8 mouse cellular contexts compared by ENCODE assay signal in genomic region chr17:88954011-88954410, GRCm38 (mm10).
A peak's percentile ranks its signal among the peaks of the same experiment; 100 is the strongest.
DNase-seq lines count a peak whose midpoint lies in the region; ATAC-seq and TF ChIP-seq lines count a peak whose summit lies in the region.

No protein-coding gene starts in this region.

- no peaks in the 10 kb centered on the region for H3K36me3 ChIP-seq in ES-E14 (ENCODE audit: control insufficient read depth, insufficient read depth, low read length, poor library complexity, severe bottlenecking)
- no peaks in the 10 kb centered on the region for H3K36me3 ChIP-seq in midbrain, embryonic 14.5 days (ENCODE audit: control insufficient read depth, insufficient read depth, low read length)

- H3K4me2 ChIP-seq in midbrain, embryonic 14.5 days (ENCODE audit: low read length): no peak overlapping the region

- in situ Hi-C loops in ES-E14 (cut with MboI; ENCODE audit: low sequenced_read_pairs in 2 of 2, unreplicated experiment in 2 of 2): loop anchor here in 1 of 2 experiments (25.0 kb wide), 2 partner anchors 1158 to 1558 kb away; no protein-coding TSS in a partner anchor

- H3K4me1 ChIP-seq in ES-E14 (ENCODE audit: control insufficient read depth in 2 of 2, insufficient read depth in 2 of 2, low read length in 2 of 2, poor library complexity in 1 of 2): no peaks in the 10 kb centered on the region
- no peaks in the 10 kb centered on the region for H3K4me1 ChIP-seq in midbrain, embryonic 14.5 days (ENCODE audit: control insufficient read depth, insufficient read depth, low read length)

- intact Hi-C loops in heart, postnatal 25 days (cut with DNase I): loop anchor here (2.0 kb wide), 1 partner anchor 1547 kb away; no protein-coding TSS in a partner anchor
- intact Hi-C loops in heart, postnatal 36 days (cut with DNase I): loop anchor here (2.0 kb wide), 1 partner anchor 1547 kb away; no protein-coding TSS in a partner anchor

- no peak overlapping the region for H3K27ac ChIP-seq in ES-E14 (ENCODE audit: insufficient read depth, low read depth, low read length, poor library complexity, severe bottlenecking)
- H3K27ac ChIP-seq in midbrain, embryonic 14.5 days (replicated peaks; ENCODE audit: low read depth, low read length): no peak overlapping the region

- H3K9me3 ChIP-seq in ES-E14 (ENCODE audit: control insufficient read depth, insufficient read depth, low read depth, low read length): no peaks in the 10 kb centered on the region
- H3K9me3 ChIP-seq in midbrain, embryonic 14.5 days (ENCODE audit: control insufficient read depth, low read length): no peaks in the 10 kb centered on the region

- no peak overlapping the region for H3K9ac ChIP-seq in ES-E14 (ENCODE audit: insufficient read depth, low read depth, low read length, poor library complexity, severe bottlenecking)
- H3K9ac ChIP-seq in midbrain, embryonic 14.5 days (replicated peaks; ENCODE audit: low read length): no peak overlapping the region

- H3K27me3 ChIP-seq in midbrain, embryonic 14.5 days (ENCODE audit: control insufficient read depth, insufficient read depth, low read length): no peaks in the 10 kb centered on the region

- DNase-seq in heart, adult 8-10 months (ENCODE audit: low spot score): peak; percentile 4
- no peak for DNase-seq in heart, postnatal 25 days (ENCODE audit: low spot score)
- peak; percentile 20 for DNase-seq in ES-E14 (ENCODE audit: low read depth, low spot score)
- peak; percentile 3 to 5 for DNase-seq in heart, postnatal 36 days
- DNase-seq in layer of hippocampus, postnatal 36 days: peak; percentile 26 to 57
- peak; percentile 82 for DNase-seq in midbrain, embryonic 14.5 days
- no peak for DNase-seq in gastrocnemius, adult 18-20 months (ENCODE audit: low spot score)

- peak; percentile 99 for ATAC-seq in common myeloid progenitor, adult 5-6 weeks (replicated peaks; ENCODE audit: low read depth, poor library complexity, severe bottlenecking)
- peak; percentile 67; the same call in 1 of the 2 replicates for ATAC-seq in midbrain, embryonic 14.5 days (ENCODE audit: low FRiP score, low TSS enrichment)

- no peak overlapping the region for H3K4me3 ChIP-seq in ES-E14 (ENCODE audit: insufficient read depth in 1 of 2, low read depth in 1 of 2, low read length in 2 of 2, poor library complexity in 1 of 2, severe bottlenecking in 1 of 2)
- no peak overlapping the region for H3K4me3 ChIP-seq in midbrain, embryonic 14.5 days (replicated peaks; ENCODE audit: low read depth, low read length)

- 47% methylated on average over 5 of the region's 5 CpGs for WGBS in midbrain, embryonic 14.5 days

TF ChIP-seq in ES-E14, 5 proteins besides CTCF, POLR2A, EP300 and RAD21:
- no peak for TF ChIP-seq HCFC1 (IDR thresholded peaks at IDR 0.05; ENCODE audit: borderline replicate concordance, insufficient read depth, low read length)
- no peak for TF ChIP-seq CHD2 (IDR thresholded peaks at IDR 0.05; ENCODE audit: low read depth, low read length)
- TF ChIP-seq ZNF384 (IDR thresholded peaks at IDR 0.05; ENCODE audit: low read depth, low read length): no peak
- no peak for TF ChIP-seq MAFK (IDR thresholded peaks at IDR 0.05; ENCODE audit: insufficient read depth, low read depth, low read length)
- TF ChIP-seq ZC3H11A (IDR thresholded peaks at IDR 0.05; ENCODE audit: borderline replicate concordance, low read depth, low read length): peak; percentile 73; the same call in 1 of the 2 replicates

Comparison
In these comparisons a context has a peak if more than half of its experiments do, and no peak if none do; other contexts are left out.
1. DNase-seq: peak in heart, adult 8-10 months (single experiment), ES-E14 (single experiment), heart, postnatal 36 days (2 of 2), layer of hippocampus, postnatal 36 days (2 of 2) and midbrain, embryonic 14.5 days (single experiment); none in heart, postnatal 25 days (single experiment) and gastrocnemius, adult 18-20 months (single experiment).